Mouse (Mus musculus) forebrain, embryonic 13.5 days (tissue): ENCODE measurements around the gene Eef1g. TPM values are rescaled to one million over a fixed set of nuclear protein-coding genes. Genes with fewer than 3 reads are reported as not detected.

ENCODE experiments used
- ATAC-seq: fragments of 200-750 bp; cut with Nextera tagmentation; 2 replicates; pipeline ENCODE4 v1.8.0; 2017
- H3K27ac ChIP-seq: fragments of 300-500 bp; sonication (generic); 2 replicates; pipeline ENCODE4 v1.5.1; 2015; ENCODE audit warnings: inconsistent platforms, mild to moderate bottlenecking, moderate library complexity
- H3K27me3 ChIP-seq: fragments of 300-500 bp; sonication (generic); 2 replicates; pipeline ENCODE4 v1.6.1; 2015; ENCODE audit warnings: mild to moderate bottlenecking, inconsistent platforms
- H3K36me3 ChIP-seq: fragments of 300-500 bp; sonication (generic); 2 replicates; pipeline ENCODE4 v1.6.1; 2015; ENCODE audit warnings: mild to moderate bottlenecking, inconsistent platforms; ENCODE audit not compliant: poor library complexity, severe bottlenecking
- H3K4me1 ChIP-seq: fragments of 300-500 bp; sonication (generic); 2 replicates; pipeline ENCODE4 v1.6.1; 2015; ENCODE audit warnings: inconsistent platforms
- H3K4me2 ChIP-seq: fragments of 300-500 bp; sonication (generic); 2 replicates; pipeline ENCODE4 v1.6.1; 2015; ENCODE audit warnings: inconsistent platforms, mild to moderate bottlenecking, moderate library complexity
- H3K4me3 ChIP-seq: fragments of 300-500 bp; sonication (generic); 2 replicates; pipeline ENCODE4 v1.5.1; 2015; ENCODE audit warnings: mild to moderate bottlenecking, inconsistent platforms
- H3K9ac ChIP-seq: fragments of 300-500 bp; sonication (generic); 2 replicates; pipeline ENCODE4 v1.6.1; 2015; ENCODE audit warnings: mild to moderate bottlenecking, inconsistent platforms
- H3K9me3 ChIP-seq: fragments of 300-500 bp; sonication (generic); replicated peaks from 2 replicates; pipeline ENCODE4 v1.6.1; 2016; ENCODE audit warnings: inconsistent platforms
- WGBS: fragments of 180-500 bp; shearing (Covaris S2); methylation state at CpG from one replicate; pipeline ENCODE4 v1.1.7; 2015; 5-methylcytosine and 5-hydroxymethylcytosine counted together
- polyA plus RNA-seq: library from polyadenylated mRNA; unstranded; fragments of >200 nt; fragmentation: Nextera tagmentation; extraction: Ambion mirVana; gene quantifications from 2 replicates; pipeline ENCODE4 v1.2.1, GENCODE M21; 2015

The Eef1g gene
- polyA plus RNA-seq: 369 and 373 TPM in 2 replicates

- H3K4me1 ChIP-seq: peaks cover 25% of the 10 kb centered on the region
- under 1% methylated on average over 52 of the region's 52 CpGs for WGBS
- peak; percentile 99 for ATAC-seq
- H3K4me2 ChIP-seq: peak within 1 kb of the TSS; percentile 82
- H3K9ac ChIP-seq: peak within 1 kb of the TSS; percentile 94
- H3K36me3 ChIP-seq: peaks cover 76% of the 10 kb centered on the region
- H3K27me3 ChIP-seq: no peaks in the 10 kb centered on the region
- H3K27ac ChIP-seq: peak within 1 kb of the TSS; percentile 86
- peak within 1 kb of the TSS; percentile 73 for H3K4me3 ChIP-seq
- no peaks in the 10 kb centered on the region for H3K9me3 ChIP-seq
These were observed at the start of gene Eef1g for GRCm38 (mm10) chr19:8966590-8967372. TSS of gene Eef1g (plus strand) at chr19:8967041.

DNA sequence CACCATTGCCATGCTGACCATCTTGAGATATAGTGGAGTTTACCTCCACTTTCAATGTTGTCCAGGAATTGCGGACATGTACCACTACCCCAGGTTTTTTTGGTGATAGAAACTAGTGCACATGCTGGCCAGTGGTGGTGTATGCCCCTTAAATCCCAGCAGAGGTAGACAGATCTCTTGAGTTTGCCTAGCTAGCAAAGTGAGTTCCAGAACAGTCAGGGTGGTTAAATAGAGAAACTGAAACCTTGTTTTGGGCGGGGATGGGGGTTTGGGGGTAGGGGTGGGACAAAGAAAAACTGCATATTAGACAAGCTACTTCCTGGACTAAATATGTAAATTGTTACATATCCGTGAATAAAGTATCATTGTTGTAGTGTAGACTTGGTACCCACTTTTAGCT is 47.8 kb upstream of the Eef1g start:
- H3K9ac ChIP-seq: no peak overlapping the region
- no peak for ATAC-seq
- peaks cover 32% of the 10 kb centered on the region for H3K36me3 ChIP-seq
- H3K4me1 ChIP-seq: peaks cover 15% of the 10 kb centered on the region
- H3K27me3 ChIP-seq: no peaks in the 10 kb centered on the region
- H3K9me3 ChIP-seq: no peaks in the 10 kb centered on the region
- H3K27ac ChIP-seq: no peak overlapping the region
- H3K4me2 ChIP-seq: no peak overlapping the region
- 91% methylated on average over 3 of the region's 3 CpGs for WGBS
- H3K4me3 ChIP-seq: no peak overlapping the region

- peak; percentile 1; the same call in 1 of the 2 replicates for ATAC-seq
- no peaks in the 10 kb centered on the region for H3K27me3 ChIP-seq
- peaks cover 15% of the 10 kb centered on the region for H3K4me1 ChIP-seq
- peak overlapping the region; percentile 80 for H3K4me3 ChIP-seq
- no peaks in the 10 kb centered on the region for H3K9me3 ChIP-seq
- H3K4me2 ChIP-seq: peak overlapping the region; percentile 71
- H3K36me3 ChIP-seq: peaks cover 25% of the 10 kb centered on the region
- 77% methylated on average over 6 of the region's 6 CpGs for WGBS
- 0 out of 2 replicates have a peak overlapping the region, but pooled peaks have one; percentile 74 for H3K27ac ChIP-seq
- no peak overlapping the region for H3K9ac ChIP-seq
These were observed 47.2 kb upstream of the Eef1g start for GRCm38 (mm10) chr19:8919684-8920072.

DNA sequence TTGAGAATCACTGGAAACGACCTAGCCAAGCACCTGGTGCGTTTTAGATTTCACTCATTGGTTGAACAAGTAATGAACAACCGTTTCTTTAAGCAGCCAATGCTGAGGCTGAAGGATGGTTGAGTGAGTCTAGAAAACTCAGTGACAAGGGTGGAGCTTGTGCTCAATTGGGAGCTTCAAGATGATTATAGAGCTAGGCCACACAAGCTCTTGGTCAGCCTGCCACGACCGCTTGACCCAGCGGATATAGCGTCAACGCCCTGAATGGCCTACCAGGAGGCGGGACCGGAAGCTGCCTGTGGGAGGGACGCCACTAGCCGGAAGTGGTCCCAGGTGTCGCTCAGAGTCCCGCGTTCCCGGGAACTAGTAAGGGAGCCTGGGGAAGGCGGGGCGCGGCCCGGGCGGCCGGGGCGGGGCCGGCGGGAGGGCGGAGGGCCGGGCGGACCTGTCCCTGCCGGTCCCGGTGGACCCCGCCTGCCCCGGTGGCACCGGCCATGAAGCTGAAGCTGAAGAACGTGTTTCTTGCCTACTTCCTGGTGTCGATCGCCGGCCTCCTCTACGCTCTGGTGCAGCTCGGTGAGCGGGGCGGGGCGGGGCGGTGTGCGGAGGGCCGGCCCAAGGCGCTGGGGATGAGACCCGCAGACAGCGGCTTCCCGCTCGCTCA is 46.6 kb upstream of the Eef1g start, which contains the start of gene B3gat3:
Gene B3gat3, plus strand, starts transcription at position 302 of the 664 bp plus-strand sequence.
- Histone ChIP-seq H3K36me3 (peaks cover 21% of the 10 kb centered on the region), H3K4me3 (peak within 1 kb of the TSS; percentile 80), H3K4me1 (peaks cover 15% of the 10 kb centered on the region), H3K27ac (peak within 1 kb of the TSS; percentile 74), H3K27me3 (no peaks in the 10 kb centered on the region), H3K9ac (peak within 1 kb of the TSS; percentile 84), H3K9me3 (no peaks in the 10 kb centered on the region), H3K4me2 (peak within 1 kb of the TSS; percentile 71)
- peak; percentile 98 for ATAC-seq
- WGBS: 3% methylated on average over 38 of the region's 50 CpGs

GRCm38 (mm10) chr19:8920836-8921291 is 46.0 kb upstream of the Eef1g start:
- peak; percentile 0; the same call in 1 of the 2 replicates for ATAC-seq
- Histone ChIP-seq H3K9me3 (no peaks in the 10 kb centered on the region), H3K4me2 (peak overlapping the region; percentile 71), H3K4me3 (peak overlapping the region; percentile 80), H3K9ac (peak overlapping the region; percentile 84), H3K27ac (peak overlapping the region; percentile 74), H3K36me3 (peaks cover 21% of the 10 kb centered on the region), H3K27me3 (no peaks in the 10 kb centered on the region), H3K4me1 (peaks cover 15% of the 10 kb centered on the region)
- WGBS: 2% methylated on average over 6 of the region's 6 CpGs

DNA sequence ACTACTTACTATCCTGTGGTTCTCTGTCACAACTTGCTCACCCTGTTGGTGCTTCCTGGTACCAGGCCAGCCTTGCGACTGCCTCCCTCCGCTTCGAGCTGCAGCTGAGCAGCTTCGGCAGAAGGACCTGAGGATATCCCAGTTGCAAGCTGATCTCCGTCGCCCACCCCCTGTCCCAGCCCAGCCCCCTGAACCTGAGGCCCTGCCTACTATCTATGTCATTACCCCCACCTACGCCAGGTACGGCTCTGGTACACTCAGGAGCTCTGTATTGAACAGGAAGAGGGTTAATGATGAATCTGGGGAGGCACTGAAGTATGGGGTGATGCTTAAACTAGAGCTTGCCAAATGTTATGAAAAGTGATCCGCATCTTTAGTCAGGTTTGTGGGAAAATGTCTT is 45.1 kb upstream of the Eef1g start:
- H3K27me3 ChIP-seq: no peaks in the 10 kb centered on the region
- H3K4me1 ChIP-seq: peaks cover 15% of the 10 kb centered on the region
- H3K4me3 ChIP-seq: peak overlapping the region; percentile 80; the same call in 1 of the 2 replicates
- H3K9me3 ChIP-seq: no peaks in the 10 kb centered on the region
- H3K4me2 ChIP-seq: peak overlapping the region; percentile 71
- no peak overlapping the region for H3K9ac ChIP-seq
- peaks cover 20% of the 10 kb centered on the region for H3K36me3 ChIP-seq
- no peak for ATAC-seq
- no peak overlapping the region for H3K27ac ChIP-seq
- WGBS: 87% methylated on average over 9 of the region's 9 CpGs

GRCm38 (mm10) chr19:8926766-8927165 is 40.1 kb upstream of the Eef1g start:
- H3K4me2 ChIP-seq: no peak overlapping the region
- WGBS: 90% methylated on average over 2 of the region's 2 CpGs
- H3K4me3 ChIP-seq: no peak overlapping the region
- H3K9me3 ChIP-seq: no peaks in the 10 kb centered on the region
- H3K9ac ChIP-seq: no peak overlapping the region
- H3K4me1 ChIP-seq: peaks cover 22% of the 10 kb centered on the region
- H3K27me3 ChIP-seq: peaks cover 11% of the 10 kb centered on the region
- H3K27ac ChIP-seq: no peak overlapping the region
- no peak for ATAC-seq
- peaks cover 35% of the 10 kb centered on the region for H3K36me3 ChIP-seq

DNA sequence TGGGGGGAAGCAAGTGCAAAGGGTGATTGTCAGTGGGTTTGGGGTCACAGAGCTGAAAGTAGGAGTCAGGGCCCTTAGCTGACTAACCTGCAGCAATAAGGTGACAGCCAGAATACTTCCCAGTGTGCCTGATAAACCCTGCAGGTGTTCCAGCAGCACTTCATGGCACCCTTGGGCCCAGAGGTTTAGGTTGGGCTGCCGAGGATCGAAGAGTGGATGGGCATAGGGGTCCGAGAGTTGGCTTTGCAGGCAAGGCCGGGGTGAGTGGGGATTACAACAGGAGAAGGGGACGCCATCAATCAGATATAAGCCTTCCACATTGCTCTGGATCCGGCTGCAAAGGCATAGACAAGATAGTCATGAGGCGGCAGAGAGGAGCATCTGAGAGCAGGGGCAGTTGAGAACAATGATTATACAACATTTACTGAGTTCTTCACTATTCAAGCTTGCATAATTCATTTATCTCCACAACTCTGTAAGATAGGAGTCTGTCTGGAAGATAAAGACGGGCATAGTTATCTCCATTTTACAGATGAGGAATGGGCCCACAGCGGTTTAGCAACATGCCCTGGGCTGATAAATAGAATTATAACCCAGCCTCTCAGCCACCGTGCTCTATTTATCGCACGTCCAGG is 38.8 kb upstream of the Eef1g start:
- no peaks in the 10 kb centered on the region for H3K9me3 ChIP-seq
- H3K4me2 ChIP-seq: no peak overlapping the region
- ATAC-seq: no peak
- no peak overlapping the region for H3K4me3 ChIP-seq
- H3K27me3 ChIP-seq: peaks cover 11% of the 10 kb centered on the region
- WGBS: 90% methylated on average over 12 of the region's 12 CpGs
- peaks cover 35% of the 10 kb centered on the region for H3K36me3 ChIP-seq
- no peak overlapping the region for H3K9ac ChIP-seq
- no peak overlapping the region for H3K27ac ChIP-seq
- peaks cover 20% of the 10 kb centered on the region for H3K4me1 ChIP-seq

GRCm38 (mm10) chr19:8928689-8929223 is 38.1 kb upstream of the Eef1g start:
- Histone ChIP-seq H3K4me3 (peak overlapping the region; percentile 56), H3K27ac (no peak overlapping the region), H3K36me3 (peaks cover 40% of the 10 kb centered on the region), H3K9ac (peak overlapping the region; percentile 77), H3K4me1 (peaks cover 20% of the 10 kb centered on the region), H3K27me3 (peaks cover 11% of the 10 kb centered on the region), H3K9me3 (no peaks in the 10 kb centered on the region), H3K4me2 (peak overlapping the region; percentile 76)
- peak; percentile 44 for ATAC-seq
- 15% methylated on average over 16 of the region's 16 CpGs for WGBS

GRCm38 (mm10) chr19:8929224-8930088 is 37.4 kb upstream of the Eef1g start, which contains the start of the genes Rom1 and Eml3:
TSS of gene Rom1 (minus strand) at chr19:8929356.
TSS of gene Eml3 (plus strand) at chr19:8929552.
- ATAC-seq: peak; percentile 58
- WGBS: under 1% methylated on average over 68 of the region's 74 CpGs
- no peak within 1 kb of the TSS; the same call in 1 of the 2 replicates for H3K27ac ChIP-seq

DNA sequence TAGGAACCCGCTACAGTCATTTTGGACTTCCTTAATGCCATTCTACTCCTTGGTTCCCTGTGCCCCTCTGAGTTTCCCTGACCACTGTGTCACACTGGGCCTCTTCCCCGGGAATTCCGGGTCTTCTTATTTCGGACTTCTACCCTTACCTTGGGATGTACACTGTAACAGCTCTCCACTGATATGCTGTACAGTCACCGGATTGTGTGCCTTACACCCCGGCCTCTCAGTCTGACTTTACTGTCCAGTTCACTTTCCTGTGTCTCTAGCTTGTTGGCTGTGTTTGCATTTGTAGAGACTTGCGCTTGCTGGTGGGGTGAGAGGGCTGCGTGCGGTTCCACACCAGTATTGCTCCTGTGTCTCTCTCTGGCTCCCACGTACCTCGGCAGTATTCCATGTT is 36.7 kb upstream of the Eef1g start:
- 19% methylated on average over 11 of the region's 11 CpGs for WGBS
- peaks cover 11% of the 10 kb centered on the region for H3K27me3 ChIP-seq
- peak overlapping the region; percentile 56 for H3K4me3 ChIP-seq
- H3K4me1 ChIP-seq: peaks cover 20% of the 10 kb centered on the region
- peaks cover 44% of the 10 kb centered on the region for H3K36me3 ChIP-seq
- H3K4me2 ChIP-seq: peak overlapping the region; percentile 76
- H3K27ac ChIP-seq: no peak overlapping the region
- peak overlapping the region; percentile 77 for H3K9ac ChIP-seq
- H3K9me3 ChIP-seq: no peaks in the 10 kb centered on the region
- peak; percentile 23; the same call in 1 of the 2 replicates for ATAC-seq

More at GRCm38 (mm10) chr19:8929224-8930088, 37.4 kb upstream of the Eef1g start, which contains the start of the genes Rom1 and Eml3:
- peaks cover 44% of the 10 kb centered on the region for H3K36me3 ChIP-seq
- H3K27me3 ChIP-seq: peaks cover 11% of the 10 kb centered on the region
- H3K4me3 ChIP-seq: peak within 1 kb of the TSS; percentile 56
- no peaks in the 10 kb centered on the region for H3K9me3 ChIP-seq
- peak within 1 kb of the TSS; percentile 76 for H3K4me2 ChIP-seq
- H3K4me1 ChIP-seq: peaks cover 20% of the 10 kb centered on the region
- peak within 1 kb of the TSS; percentile 77 for H3K9ac ChIP-seq
